Mouse (Mus musculus) cerebellum, adult 18-20 months (tissue): ENCODE results near the gene Hsd17b7.
"Not testable (repeated sequence)": the region's sequence is repeated elsewhere in the genome, so short reads cannot be mapped to it uniquely, and the experiment has no call there.

Experiments used
- DNase-seq, 2 experiments: peaks; one replicate each; pipeline ENCODE4 v3.0.0; 2021

Hsd17b7 gene

DNA sequence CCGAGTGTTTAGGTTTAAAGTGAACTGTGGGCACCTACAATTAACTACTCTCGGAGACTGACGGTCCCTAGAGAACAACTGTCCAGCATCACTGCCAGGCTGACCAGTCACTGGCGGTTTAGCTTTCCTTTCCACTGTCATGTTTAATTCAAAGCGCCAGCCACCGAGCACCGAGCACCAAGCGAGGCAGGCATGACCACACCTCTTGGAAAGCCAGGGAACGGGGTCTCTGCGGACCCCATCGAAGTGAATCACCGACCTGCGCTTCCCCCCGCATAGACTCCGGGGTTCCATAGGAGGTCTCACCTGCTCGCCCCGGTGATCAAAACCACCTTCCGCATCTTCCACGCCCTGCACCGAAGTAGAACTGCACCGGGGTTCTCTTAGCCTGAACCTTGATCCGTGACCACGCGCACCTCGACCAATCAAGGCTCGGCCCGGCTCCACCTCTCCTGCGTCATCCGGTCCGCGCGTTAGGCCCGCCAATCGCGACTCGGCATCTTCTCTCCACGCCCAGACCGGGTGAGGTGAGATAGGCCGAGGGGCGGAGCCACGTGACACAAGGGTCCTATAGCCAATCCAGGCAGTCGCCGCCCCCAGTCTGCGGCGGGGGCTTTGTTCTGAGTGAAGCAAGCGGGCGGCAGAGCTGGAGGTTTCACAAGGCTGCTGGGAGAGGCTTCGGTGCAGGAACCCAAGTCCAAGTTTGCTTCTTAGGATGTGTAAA lies at the start of gene Hsd17b7:
TSS of gene Hsd17b7 (minus strand) at position 450 of the 724 bp plus-strand sequence.
- peak; percentile 96 to 100 for DNase-seq

GRCm38 (mm10) chr1:170014784-170015183 lies 45.7 kb upstream of the Hsd17b7 start:
- no peak for DNase-seq

GRCm38 (mm10) chr1:170010716-170011505 lies 41.9 kb upstream of the Hsd17b7 start:
- DNase-seq = peak in 1 of 2 experiments; percentile 24

GRCm38 (mm10) chr1:170009296-170009695 lies 40.3 kb upstream of the Hsd17b7 start:
- DNase-seq = no peak

DNA sequence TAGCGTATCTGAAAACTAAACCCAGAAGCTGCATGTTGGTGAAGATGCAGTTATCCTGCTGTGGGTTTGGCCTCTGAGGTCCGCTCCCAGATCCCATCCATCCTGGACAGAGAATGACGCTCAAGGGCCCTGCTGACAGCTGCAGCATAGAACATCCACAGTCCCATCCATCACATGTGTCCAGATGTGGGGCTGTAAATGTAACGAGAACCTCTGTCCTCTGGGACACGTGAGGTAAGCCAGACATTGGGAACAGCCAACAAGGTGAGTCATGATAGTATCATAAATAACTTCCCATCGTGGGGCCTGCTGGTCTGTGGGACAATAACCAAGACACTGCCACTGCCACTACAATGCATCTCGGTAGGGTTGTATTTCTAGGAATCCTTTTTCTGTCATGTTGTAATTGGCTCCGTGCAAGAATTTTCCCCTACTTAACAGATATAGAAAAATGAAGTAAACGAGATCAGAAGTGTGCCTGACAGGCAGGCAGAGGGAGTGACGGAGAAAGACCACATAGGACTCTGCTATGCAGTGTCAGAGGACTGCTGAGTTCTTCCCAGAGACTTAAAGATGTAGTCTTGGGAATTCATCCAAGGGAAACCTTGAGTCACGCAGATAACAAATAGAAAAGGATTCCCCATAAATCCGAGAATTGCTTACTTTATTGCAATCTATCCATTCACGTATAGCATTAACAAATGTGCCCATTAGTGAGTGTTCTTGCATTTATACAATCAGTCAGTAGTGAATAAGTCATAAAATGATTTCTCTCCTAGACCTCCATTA lies 39.6 kb upstream of the Hsd17b7 start:
- DNase-seq = no peak

GRCm38 (mm10) chr1:170006516-170006915 lies 37.5 kb upstream of the Hsd17b7 start:
- no peak for DNase-seq

- no peak for DNase-seq
These were observed 36.3 kb upstream of the Hsd17b7 start for GRCm38 (mm10) chr1:170005297-170005696.

DNA sequence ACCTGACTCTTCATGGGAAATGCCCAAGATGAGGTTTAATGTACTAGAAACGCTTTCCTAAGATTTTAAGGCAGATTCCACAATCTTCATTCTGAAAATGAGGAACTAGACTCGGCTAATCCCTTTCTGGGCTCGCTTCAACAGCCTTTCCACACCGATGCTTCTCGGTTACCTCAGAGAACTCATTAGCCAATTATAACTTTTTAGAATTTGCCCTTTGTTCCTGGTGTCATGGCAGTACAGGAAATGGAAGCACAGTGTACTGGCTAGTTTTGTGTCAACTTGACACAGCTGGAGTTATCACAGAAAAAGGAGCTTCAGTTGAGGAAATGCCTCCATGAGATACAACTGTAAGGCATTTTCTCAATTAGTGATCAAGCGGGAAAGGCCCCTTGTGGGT lies 24.9 kb upstream of the Hsd17b7 start:
- not testable (repeated sequence) for DNase-seq

GRCm38 (mm10) chr1:169986166-169986565 lies 17.1 kb upstream of the Hsd17b7 start:
- DNase-seq = no peak

- DNase-seq = no peak
These were observed 8.6 kb upstream of the Hsd17b7 start for GRCm38 (mm10) chr1:169977621-169978020.

DNA sequence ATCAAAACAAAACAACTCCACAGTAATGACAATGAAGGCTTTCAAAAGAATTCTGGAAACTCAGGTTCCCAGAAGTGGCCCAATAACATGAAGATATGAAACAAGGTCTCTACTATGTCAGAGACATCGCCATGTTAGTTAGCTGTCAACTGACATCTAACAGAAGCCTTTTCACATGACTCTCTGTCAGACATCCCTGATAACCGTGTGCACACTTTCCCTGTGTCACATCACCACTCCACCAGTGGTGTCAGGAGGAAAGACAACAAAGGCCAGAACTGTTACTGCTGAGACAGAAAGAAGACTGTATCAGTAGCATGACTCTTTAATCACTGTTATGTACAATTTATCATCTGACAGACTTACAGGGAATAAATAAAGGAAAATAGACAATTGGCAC lies 3.0 kb upstream of the Hsd17b7 start:
- DNase-seq = no peak

GRCm38 (mm10) chr1:169970936-169971335 lies 1.9 kb upstream of the Hsd17b7 start:
- DNase-seq = no peak

- no peak for DNase-seq
These were observed 460 bp upstream of the Hsd17b7 start for GRCm38 (mm10) chr1:169969516-169969886.

GRCm38 (mm10) chr1:169953106-169953505 lies 15.9 kb downstream of the Hsd17b7 start:
- DNase-seq = no peak

DNA sequence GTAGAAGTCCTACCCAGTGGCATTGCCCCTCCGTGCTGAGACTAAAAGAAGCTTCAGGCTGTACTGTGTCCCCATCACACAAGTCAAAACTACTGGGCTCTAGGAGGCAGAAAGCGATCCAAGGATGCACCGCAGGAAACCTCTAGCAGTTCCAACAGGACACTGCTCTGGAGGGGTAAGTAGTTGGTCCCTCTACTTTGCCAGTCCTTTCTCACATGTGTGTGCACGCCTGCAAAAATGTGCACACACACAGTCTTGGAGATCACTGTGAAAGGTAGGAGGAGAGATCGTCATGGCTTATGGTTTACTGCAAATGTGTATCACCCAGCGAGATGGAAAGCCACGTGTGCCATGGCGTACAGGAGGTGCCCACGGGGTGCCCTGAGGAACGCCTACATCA lies 16.4 kb downstream of the Hsd17b7 start:
- no peak for DNase-seq

GRCm38 (mm10) chr1:169951561-169951960 lies 17.5 kb downstream of the Hsd17b7 start:
- DNase-seq = no peak

DNA sequence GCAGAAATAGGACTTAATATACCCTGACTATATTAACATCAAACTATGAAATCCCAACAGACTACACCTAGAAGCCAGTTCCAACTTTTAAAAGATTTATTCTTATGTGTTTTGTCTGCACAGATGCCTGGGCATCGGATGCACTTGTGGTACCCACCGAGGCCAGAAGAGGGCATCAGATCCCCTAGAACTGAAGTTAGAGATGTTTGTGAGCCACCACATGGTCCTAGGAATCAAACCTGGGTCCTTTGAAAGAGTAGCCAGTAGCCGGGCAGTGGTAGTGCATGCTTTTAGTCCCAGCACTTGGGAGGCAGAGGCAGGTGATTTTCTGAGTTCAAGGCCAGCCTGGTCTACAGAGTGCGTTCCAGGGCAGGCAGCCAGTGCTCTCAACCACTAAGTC lies 18.4 kb downstream of the Hsd17b7 start:
- DNase-seq = no peak

- no peak for DNase-seq
These were observed 19.1 kb downstream of the Hsd17b7 start for GRCm38 (mm10) chr1:169949981-169950380.

GRCm38 (mm10) chr1:169948866-169949265 lies 20.2 kb downstream of the Hsd17b7 start:
- DNase-seq = no peak

- no peak for DNase-seq
These were observed 20.8 kb downstream of the Hsd17b7 start for GRCm38 (mm10) chr1:169948280-169948679.

DNA sequence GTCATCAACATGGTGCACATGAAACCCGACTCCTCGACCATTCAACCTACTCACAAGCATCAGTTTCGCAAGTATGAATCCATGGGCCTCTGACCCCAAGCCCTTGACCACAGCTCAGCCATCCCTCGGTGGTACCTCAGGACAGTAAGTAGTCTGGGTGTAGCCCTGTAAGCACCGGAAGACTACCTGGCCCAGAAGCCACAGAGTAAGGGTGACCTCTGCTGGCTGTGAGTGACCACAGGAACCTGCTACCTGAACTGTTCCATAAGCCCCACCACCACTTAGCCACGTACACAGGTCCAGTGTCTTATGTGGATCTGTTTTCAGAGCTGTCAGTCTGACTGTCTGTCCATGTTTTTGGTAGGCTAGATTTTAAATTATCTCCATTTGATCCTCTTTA lies 21.4 kb downstream of the Hsd17b7 start:
- no peak for DNase-seq

GRCm38 (mm10) chr1:169946004-169946403 lies 23.0 kb downstream of the Hsd17b7 start:
- no peak for DNase-seq

GRCm38 (mm10) chr1:169939345-169939744 lies 29.7 kb downstream of the Hsd17b7 start:
- peak; percentile 41 to 55 for DNase-seq
